Mouse (Mus musculus): ENCODE measurements around the gene Acvr1b. TPM values are rescaled to one million over a fixed set of nuclear protein-coding genes. Genes with fewer than 3 reads are reported as not detected.

Acvr1b gene
- total RNA-seq, 2 experiments from 2014 or later: 16.2 to 17.0 TPM

GRCm38 (mm10) chr15:101228866-101229590 lies 55.2 kb downstream of the Acvr1b start:
- peak in 1 of 2 experiments; percentile 73 for DNase-seq (ENCODE audit: low spot score in 2 of 2)

GRCm38 (mm10) chr15:101230503-101230902 lies 56.6 kb downstream of the Acvr1b start:
- peak in 1 of 2 experiments; percentile 7 for DNase-seq (ENCODE audit: low spot score in 2 of 2)

- DNase-seq (ENCODE audit: low spot score in 2 of 2): peak in 1 of 2 experiments; percentile 23
Measured at GRCm38 (mm10) chr15:101230995-101231647, 57.3 kb downstream of the Acvr1b start.

- DNase-seq (ENCODE audit: low spot score in 2 of 2): peak in 1 of 2 experiments; percentile 6
Measured at GRCm38 (mm10) chr15:101231648-101232180, 57.8 kb downstream of the Acvr1b start.

- no peak for DNase-seq (ENCODE audit: low spot score in 2 of 2)
Measured at GRCm38 (mm10) chr15:101232607-101233006, 58.7 kb downstream of the Acvr1b start.

- DNase-seq (ENCODE audit: low spot score in 2 of 2): no peak
Measured at GRCm38 (mm10) chr15:101233183-101233582, 59.3 kb downstream of the Acvr1b start.

GRCm38 (mm10) chr15:101233641-101234275 lies 59.9 kb downstream of the Acvr1b start:
- no peak for DNase-seq (ENCODE audit: low spot score in 2 of 2)

GRCm38 (mm10) chr15:101234611-101235341 lies 60.9 kb downstream of the Acvr1b start:
- DNase-seq (ENCODE audit: low spot score in 2 of 2): no peak

GRCm38 (mm10) chr15:101235342-101235698 lies 61.5 kb downstream of the Acvr1b start:
- DNase-seq (ENCODE audit: low spot score in 2 of 2): no peak

- no peak for DNase-seq (ENCODE audit: low spot score in 2 of 2)
Measured at GRCm38 (mm10) chr15:101235728-101236327, 62.0 kb downstream of the Acvr1b start.

GRCm38 (mm10) chr15:101236878-101237277 lies 63.0 kb downstream of the Acvr1b start:
- peak in 1 of 2 experiments; percentile 77 for DNase-seq (ENCODE audit: low spot score in 2 of 2)

GRCm38 (mm10) chr15:101238885-101239511 lies 65.1 kb downstream of the Acvr1b start:
- DNase-seq (ENCODE audit: low spot score in 2 of 2): no peak

- DNase-seq (ENCODE audit: low spot score in 2 of 2): no peak
Measured at GRCm38 (mm10) chr15:101239821-101240220, 66.0 kb downstream of the Acvr1b start.

- peak; percentile 66 to 81 for DNase-seq (ENCODE audit: low spot score in 2 of 2)
Measured at GRCm38 (mm10) chr15:101240799-101241204, 66.9 kb downstream of the Acvr1b start.

- DNase-seq (ENCODE audit: low spot score in 2 of 2): no peak
Measured at GRCm38 (mm10) chr15:101241236-101241635, 67.4 kb downstream of the Acvr1b start.

GRCm38 (mm10) chr15:101241853-101242252 lies 68.0 kb downstream of the Acvr1b start:
- no peak for DNase-seq (ENCODE audit: low spot score in 2 of 2)

- no peak for DNase-seq (ENCODE audit: low spot score in 2 of 2)
Measured at GRCm38 (mm10) chr15:101242645-101243044, 68.8 kb downstream of the Acvr1b start.

GRCm38 (mm10) chr15:101244012-101244411 lies 70.1 kb downstream of the Acvr1b start:
- no peak for DNase-seq (ENCODE audit: low spot score in 2 of 2)

- DNase-seq (ENCODE audit: low spot score in 2 of 2): peak; percentile 87 to 92
Measured at GRCm38 (mm10) chr15:101246231-101247154, 72.6 kb downstream of the Acvr1b start.
